Mouse (Mus musculus) neutrophil, adult 5-6 weeks (primary cell): ENCODE results near the gene Tectb. TPM values are rescaled to one million over a fixed set of nuclear protein-coding genes. Genes with fewer than 3 reads are reported as not detected.

Source experiments
- ATAC-seq: fragments of 151-379, 151-347 bp; 2 replicates; pipeline ENCODE4 v1.8.0; 2017; ENCODE audit warnings: mild to moderate bottlenecking, moderate TSS enrichment; ENCODE audit not compliant: insufficient number of reproducible peaks, poor library complexity, low FRiP score, severe bottlenecking; ENCODE audit errors: extremely low read depth
- total RNA-seq: library from RNA; stranded (forward); fragments of 200-1000 nt; gene quantifications from 2 replicates; pipeline ENCODE4 v1.2.3, GENCODE M21; 2017

Tectb gene
- total RNA-seq, 1 experiment from 2014 or later, result not detected

DNA sequence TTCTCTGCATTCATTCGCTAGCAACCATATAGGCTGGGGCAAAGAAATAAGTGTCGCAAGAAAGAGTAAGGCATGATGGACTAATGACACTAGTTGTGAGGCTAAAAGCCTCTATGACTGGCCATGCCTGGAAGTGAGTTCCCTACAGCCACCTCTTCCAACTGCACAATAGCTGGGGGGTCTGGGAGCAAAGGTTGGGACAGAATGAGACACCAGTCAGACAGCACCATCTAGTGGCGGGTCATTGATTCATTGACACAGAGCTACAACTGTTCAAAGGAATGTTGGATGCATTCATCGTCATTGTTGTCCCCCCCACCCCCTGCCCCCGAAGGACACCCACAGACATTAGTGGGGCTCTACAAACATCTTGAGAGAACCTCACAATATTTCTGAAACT is 17.8 kb downstream of the Tectb start:
- ATAC-seq, result no peak

DNA sequence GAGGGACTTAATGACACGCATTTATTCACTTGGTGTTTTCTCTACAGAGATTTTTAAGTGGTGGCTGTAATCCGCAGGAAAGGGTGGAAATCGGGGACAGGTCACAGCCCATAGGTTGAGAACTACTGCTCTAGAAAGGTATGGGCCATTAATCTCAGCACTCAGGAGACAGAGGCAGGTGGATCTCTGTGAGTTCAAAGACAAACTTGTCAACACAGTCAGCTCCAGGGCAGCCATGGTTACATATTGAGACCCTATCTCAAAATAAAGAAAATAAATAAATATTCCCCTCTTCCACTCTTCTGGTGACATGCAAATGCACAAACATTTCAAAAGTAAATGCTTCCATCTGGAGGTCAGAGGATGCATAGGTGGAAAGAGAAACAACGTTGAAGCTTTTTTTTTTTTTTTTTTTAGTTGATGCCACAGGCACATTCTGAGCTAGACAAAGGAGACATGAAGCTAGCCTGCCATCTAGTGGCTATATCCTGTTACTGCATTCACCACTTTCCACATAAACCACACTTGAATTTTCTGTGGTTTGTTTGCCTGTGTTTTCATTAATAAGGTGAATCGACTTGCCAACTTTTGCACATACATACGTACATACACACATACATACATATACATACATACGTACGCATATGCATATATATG is 26.1 kb downstream of the Tectb start:
- ATAC-seq, result peak; percentile 59; the same call in 1 of the 2 replicates

- ATAC-seq, result no peak
These were observed 26.7 kb downstream of the Tectb start for GRCm38 (mm10) chr19:55207205-55207604.

DNA sequence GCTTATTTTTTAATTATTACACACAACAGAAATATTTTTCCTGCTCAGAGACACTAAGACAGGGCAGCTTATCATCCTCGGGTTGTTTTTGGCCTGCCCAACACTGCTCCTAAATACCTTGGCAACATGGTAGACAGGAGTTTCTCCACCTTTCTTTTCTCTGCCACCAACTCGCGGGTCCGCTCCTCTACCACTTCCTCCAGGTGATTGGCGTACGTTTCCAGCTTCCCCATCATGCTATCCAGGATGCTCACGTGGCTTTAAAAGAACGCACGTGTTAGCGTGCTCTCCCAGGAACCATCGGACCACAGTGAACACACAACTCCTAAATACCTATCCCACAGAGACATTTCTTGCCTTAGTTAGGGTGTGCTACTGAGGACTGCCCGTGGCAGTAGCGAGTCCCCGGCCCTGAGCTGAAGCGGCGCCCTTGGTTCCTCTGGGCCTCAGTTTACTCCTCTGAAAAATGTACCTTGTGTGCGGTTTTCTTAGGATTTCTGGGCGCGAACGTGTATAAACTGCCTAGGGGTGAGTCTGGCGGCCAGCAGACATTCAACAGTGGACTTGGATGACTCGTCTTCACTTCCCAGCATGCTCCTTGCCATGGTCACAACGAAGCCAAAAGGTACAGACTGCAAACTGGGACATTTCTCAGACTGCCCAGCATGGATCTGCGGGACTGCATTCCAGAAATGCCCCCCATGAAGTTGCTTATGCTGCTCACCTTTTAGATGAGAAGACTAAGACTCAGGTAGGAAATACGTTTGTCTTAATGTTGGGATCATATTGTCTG is 27.4 kb downstream of the Tectb start:
- no peak for ATAC-seq

DNA sequence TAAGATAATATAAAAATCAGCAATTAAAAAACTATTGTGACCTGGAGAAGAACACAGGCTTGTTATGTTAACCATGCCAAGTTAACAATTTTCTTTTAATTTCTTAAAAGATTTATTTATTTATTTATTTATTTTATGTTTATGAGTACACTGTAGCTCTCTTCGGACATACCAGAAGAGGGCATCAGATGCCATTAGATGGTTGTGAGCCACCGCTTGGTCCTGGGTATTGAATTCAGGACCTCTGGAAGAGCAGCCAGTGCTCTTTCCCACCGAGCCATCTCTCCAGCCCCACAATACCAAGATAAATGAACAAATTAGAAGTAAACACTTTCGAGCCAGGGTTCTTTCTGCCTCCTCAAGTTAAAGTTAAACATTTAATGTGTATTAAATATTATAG is 28.1 kb downstream of the Tectb start:
- no peak for ATAC-seq

- no peak for ATAC-seq
These were observed 28.6 kb downstream of the Tectb start for GRCm38 (mm10) chr19:55209084-55209483.

GRCm38 (mm10) chr19:55211698-55212097 is 31.2 kb downstream of the Tectb start:
- ATAC-seq, result no peak

GRCm38 (mm10) chr19:55213617-55214340 is 33.2 kb downstream of the Tectb start:
- no peak for ATAC-seq

- ATAC-seq, result no peak
These were observed 36.3 kb downstream of the Tectb start for GRCm38 (mm10) chr19:55216876-55217275.

- ATAC-seq, result no peak
These were observed 36.8 kb downstream of the Tectb start for GRCm38 (mm10) chr19:55217365-55217764.

GRCm38 (mm10) chr19:55218192-55218739 is 37.7 kb downstream of the Tectb start:
- ATAC-seq, result peak; percentile 71

- ATAC-seq, result no peak
These were observed 38.2 kb downstream of the Tectb start for GRCm38 (mm10) chr19:55218741-55219221.

DNA sequence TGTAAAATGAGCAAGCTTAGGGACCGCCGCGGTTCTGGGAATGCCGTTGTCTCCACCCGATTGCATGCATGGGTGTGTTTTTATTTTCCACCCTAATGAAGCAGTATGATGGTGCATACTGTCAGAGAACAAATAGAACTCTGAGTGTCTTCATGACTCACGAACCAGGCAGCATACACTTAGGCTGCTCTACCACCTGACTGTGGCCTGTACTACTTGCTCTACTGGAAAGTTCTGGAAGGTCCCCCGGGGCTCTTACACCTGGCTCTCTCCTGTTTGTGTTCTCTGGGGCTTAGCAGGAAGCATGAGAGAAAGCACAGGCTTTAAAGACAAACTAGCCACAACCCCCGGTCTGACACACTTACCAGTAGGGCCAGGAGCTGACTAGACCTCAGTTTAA is 38.8 kb downstream of the Tectb start:
- ATAC-seq, result no peak

DNA sequence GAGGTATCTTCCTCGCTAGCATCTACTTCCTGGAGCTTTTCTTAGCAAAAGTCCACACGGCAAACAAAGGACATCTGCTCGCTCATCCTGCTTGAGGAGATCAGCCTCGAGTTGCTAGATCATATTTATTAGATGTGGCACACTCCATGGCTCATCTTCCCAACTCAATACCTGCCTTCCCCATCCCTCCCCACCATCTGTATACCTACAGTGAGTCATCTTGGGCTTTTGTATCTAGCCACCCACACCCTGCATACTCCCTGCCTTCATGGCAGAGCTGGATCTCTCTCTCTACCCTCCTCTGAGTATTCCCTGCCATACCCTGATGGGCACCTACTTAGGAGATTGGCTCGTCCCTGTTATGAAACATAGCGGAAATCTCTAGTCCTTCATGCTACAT is 40.7 kb downstream of the Tectb start:
- ATAC-seq, result no peak

GRCm38 (mm10) chr19:55222268-55222667 is 41.7 kb downstream of the Tectb start:
- no peak for ATAC-seq

DNA sequence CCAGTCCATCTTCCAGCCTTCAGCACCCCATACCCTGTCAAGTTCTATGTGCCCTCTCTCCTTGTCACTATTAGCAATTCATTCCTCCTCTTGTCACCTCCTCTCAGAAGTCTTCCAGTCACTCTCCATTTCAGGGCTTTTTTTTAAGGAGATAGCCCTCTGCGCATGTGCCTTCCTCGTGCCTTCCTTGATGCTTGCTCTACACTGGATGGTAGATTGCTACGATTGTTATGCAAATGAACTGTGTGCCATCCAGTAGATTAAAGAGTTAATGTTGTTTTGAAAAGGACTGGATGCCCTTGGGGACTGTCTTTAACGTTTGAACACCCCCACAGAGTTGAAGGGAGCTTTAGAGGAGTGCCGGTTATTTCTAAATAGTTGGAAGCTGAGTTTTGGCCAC is 46.1 kb downstream of the Tectb start:
- no peak for ATAC-seq

DNA sequence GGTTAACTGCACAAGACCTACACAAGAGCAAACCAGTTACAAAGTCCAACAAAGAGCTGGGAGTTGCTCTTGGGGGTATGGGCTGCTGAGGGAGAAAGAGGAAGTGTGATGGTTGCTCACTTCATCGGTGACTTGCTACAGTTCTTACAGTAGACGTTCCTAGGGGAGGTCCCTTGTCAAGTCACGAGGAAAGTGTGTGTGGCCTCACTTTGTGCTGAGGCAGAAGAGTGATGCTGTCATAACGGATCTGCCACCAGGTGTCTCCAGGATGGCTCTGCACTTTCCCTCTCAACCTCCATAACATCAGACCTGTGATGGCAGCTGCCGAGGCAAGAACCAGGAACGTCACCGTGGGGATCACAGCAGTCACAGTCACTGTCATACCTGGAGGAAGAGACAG is 46.6 kb downstream of the Tectb start:
- peak; percentile 74 for ATAC-seq

GRCm38 (mm10) chr19:55231081-55231480 is 50.5 kb downstream of the Tectb start:
- no peak for ATAC-seq

DNA sequence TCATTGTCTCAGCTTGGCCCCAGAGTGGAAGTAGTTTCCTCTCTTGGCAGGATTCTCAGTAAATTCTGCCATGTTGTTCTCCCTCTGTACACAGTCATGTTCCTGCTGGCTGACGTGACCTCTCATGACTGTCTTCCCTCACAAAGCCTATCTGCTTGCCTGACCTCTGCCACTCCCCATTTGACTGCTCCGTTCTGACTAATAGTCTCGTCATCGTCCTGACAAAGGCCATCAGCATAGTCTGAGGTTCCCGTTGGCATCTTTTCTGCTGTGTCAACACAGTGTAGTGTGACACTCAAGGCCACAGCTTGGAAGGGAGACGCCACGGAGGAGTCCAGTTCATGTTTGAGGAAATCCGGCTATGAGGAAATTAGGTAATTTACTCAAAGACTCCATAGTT is 51.6 kb downstream of the Tectb start:
- ATAC-seq, result peak; percentile 86
